Mouse (Mus musculus) MEL (cell line): ENCODE results near the gene Ubp1. TPM values are rescaled to one million over a fixed set of nuclear protein-coding genes. Genes with fewer than 3 reads are reported as not detected.

Experiments used
- DNase-seq: peaks from one replicate; pipeline ENCODE4 v3.0.0; 2011; ENCODE audit warnings: low read depth, low spot score
- H3K27ac ChIP-seq: 2 replicates; pipeline ENCODE4 v1.5.1; 2012; ENCODE audit warnings: low read depth, mild to moderate bottlenecking, control low read depth, low read length, moderate library complexity; ENCODE audit not compliant: control insufficient read depth
- H3K27me3 ChIP-seq, 2 experiments: fragments of 150-350 bp in 1 of 2; sonication (generic) in 1 of 2; 2 replicates each; pipeline ENCODE4 v1.6.1; 2012; ENCODE audit warnings: low read length in 2 of 2, mild to moderate bottlenecking in 2 of 2, improper control_type of control experiment in 1 of 2, moderate library complexity in 1 of 2; ENCODE audit not compliant: insufficient read depth in 2 of 2, control insufficient read depth in 1 of 2
- H3K36me3 ChIP-seq, 2 experiments: 2 replicates each; pipeline ENCODE4 v1.6.1; 2012 to 2014; ENCODE audit warnings: low read length in 2 of 2, improper control_type of control experiment in 1 of 2, inconsistent platforms in 1 of 2, mild to moderate bottlenecking in 1 of 2; ENCODE audit not compliant: insufficient read depth in 2 of 2, control insufficient read depth in 1 of 2
- H3K4me1 ChIP-seq, 2 experiments: fragments of 150-350 bp in 1 of 2; sonication (generic) in 1 of 2; 2 replicates each; pipeline ENCODE4 v1.6.1; 2012; ENCODE audit warnings: low read length in 2 of 2, improper control_type of control experiment in 1 of 2, mild to moderate bottlenecking in 1 of 2; ENCODE audit not compliant: insufficient read depth in 2 of 2, control insufficient read depth in 1 of 2
- H3K4me3 ChIP-seq, 2 experiments: fragments of 150-350 bp in 1 of 2; sonication (generic) in 1 of 2; 2 replicates each; pipeline ENCODE4 v1.5.1; 2012; ENCODE audit warnings: low read depth in 2 of 2, low read length in 2 of 2, mild to moderate bottlenecking in 2 of 2, moderate library complexity in 2 of 2, control low read depth in 1 of 2, improper control_type of control experiment in 1 of 2; ENCODE audit not compliant: control insufficient read depth in 1 of 2, insufficient read depth in 1 of 2
- H3K79me2 ChIP-seq: 2 replicates; pipeline ENCODE4 v1.6.1; 2012; ENCODE audit warnings: mild to moderate bottlenecking, low read length, moderate library complexity; ENCODE audit not compliant: control insufficient read depth, poor library complexity, insufficient read depth
- H3K9ac ChIP-seq: 2 replicates; pipeline ENCODE4 v1.6.1; 2012; ENCODE audit warnings: low read depth, mild to moderate bottlenecking, control low read depth, low read length, moderate library complexity; ENCODE audit not compliant: control insufficient read depth, poor library complexity, severe bottlenecking
- H3K9me3 ChIP-seq: fragments of 150-350 bp; sonication (generic); replicated peaks from 2 replicates; pipeline ENCODE4 v1.6.1; 2012; ENCODE audit warnings: mild to moderate bottlenecking, low read length, improper control_type of control experiment, moderate library complexity; ENCODE audit not compliant: insufficient read depth
- CHD1 ChIP-seq: IDR thresholded peaks from 2 replicates; pipeline ENCODE4 v1.6.1; 2012; ENCODE audit warnings: low read depth, mild to moderate bottlenecking, inconsistent platforms, low read length, improper control_type of control experiment
- CHD2 ChIP-seq: IDR thresholded peaks from 2 replicates; pipeline ENCODE4 v1.6.1; 2011; ENCODE audit warnings: low read length, improper control_type of control experiment
- CTCF ChIP-seq, 3 experiments: IDR thresholded peaks in 2 of 3; conservative IDR thresholded peaks in 1 of 3; 2 replicates each; pipeline ENCODE4 v1.5.1; 2011 to 2012; ENCODE audit warnings: low read length in 3 of 3, low read depth in 2 of 3, mild to moderate bottlenecking in 2 of 3, improper control_type of control experiment in 1 of 3, inconsistent platforms in 1 of 3, mixed read lengths in 1 of 3, moderate library complexity in 1 of 3; ENCODE audit not compliant: control insufficient read depth in 1 of 3, insufficient read depth in 1 of 3, poor library complexity in 1 of 3, severe bottlenecking in 1 of 3
- E2F4 ChIP-seq: IDR thresholded peaks from 2 replicates; pipeline ENCODE4 v1.6.1; 2011; ENCODE audit warnings: low read depth, low read length, improper control_type of control experiment, borderline replicate concordance
- ELF1 ChIP-seq: IDR thresholded peaks from 2 replicates; pipeline ENCODE4 v1.6.1; 2014; ENCODE audit warnings: low read depth, mild to moderate bottlenecking, inconsistent platforms, low read length, improper control_type of control experiment, moderate library complexity
- EP300 ChIP-seq, 2 experiments: IDR thresholded peaks; 2 replicates each; pipeline ENCODE4 v1.6.1; 2011; ENCODE audit warnings: improper control_type of control experiment in 2 of 2, low read length in 2 of 2, low read depth in 1 of 2, mild to moderate bottlenecking in 1 of 2
- ETS1 ChIP-seq: IDR thresholded peaks from 2 replicates; pipeline ENCODE4 v1.6.1; 2012; ENCODE audit warnings: low read depth, mild to moderate bottlenecking, inconsistent platforms, low read length, improper control_type of control experiment, moderate library complexity
- GABPA ChIP-seq: IDR thresholded peaks from 2 replicates; pipeline ENCODE4 v1.6.1; 2012; ENCODE audit warnings: low read depth, mild to moderate bottlenecking, inconsistent platforms, low read length, improper control_type of control experiment, moderate library complexity
- GATA1 ChIP-seq: IDR thresholded peaks from 2 replicates; pipeline ENCODE4 v1.6.1; 2011; ENCODE audit warnings: low read depth, low read length, improper control_type of control experiment
- HCFC1 ChIP-seq: IDR thresholded peaks from 2 replicates; pipeline ENCODE4 v1.6.1; 2012; ENCODE audit warnings: low read depth, mild to moderate bottlenecking, inconsistent platforms, low read length, improper control_type of control experiment, moderate library complexity
- JUND ChIP-seq: IDR thresholded peaks from 2 replicates; pipeline ENCODE4 v1.6.1; 2011; ENCODE audit warnings: low read depth, mild to moderate bottlenecking, improper control_type of control experiment, low read length
- KAT2A ChIP-seq: conservative IDR thresholded peaks from 2 replicates; pipeline ENCODE4 v1.6.1; 2012; ENCODE audit warnings: low read depth, low read length, improper control_type of control experiment, inconsistent platforms
- MAFK ChIP-seq: IDR thresholded peaks from 2 replicates; pipeline ENCODE4 v1.6.1; 2011; ENCODE audit warnings: low read depth, mild to moderate bottlenecking, low read length, improper control_type of control experiment, borderline replicate concordance
- MEF2A ChIP-seq: IDR thresholded peaks from 2 replicates; pipeline ENCODE4 v1.6.1; 2014; ENCODE audit warnings: low read depth, mild to moderate bottlenecking, inconsistent platforms, low read length, improper control_type of control experiment; ENCODE audit not compliant: poor library complexity, insufficient replicate concordance, severe bottlenecking; ENCODE audit errors: extremely low read depth
- MXI1 ChIP-seq: IDR thresholded peaks from 2 replicates; pipeline ENCODE4 v1.6.1; 2011; ENCODE audit warnings: mild to moderate bottlenecking, low read depth, low read length, improper control_type of control experiment
- MYB ChIP-seq: IDR thresholded peaks from 2 replicates; pipeline ENCODE4 v1.6.1; 2011; ENCODE audit warnings: mild to moderate bottlenecking, low read depth, low read length, improper control_type of control experiment
- MYC ChIP-seq: IDR thresholded peaks from 2 replicates; pipeline ENCODE4 v1.6.1; 2011; ENCODE audit warnings: low read depth, mild to moderate bottlenecking, low read length, improper control_type of control experiment, moderate library complexity
- NELFE ChIP-seq: IDR thresholded peaks from 2 replicates; pipeline ENCODE4 v1.6.1; 2011; ENCODE audit warnings: low read depth, low read length, improper control_type of control experiment
- NRF1 ChIP-seq: IDR thresholded peaks from 2 replicates; pipeline ENCODE4 v1.6.1; 2014; ENCODE audit warnings: low read depth, mild to moderate bottlenecking, inconsistent platforms, low read length, improper control_type of control experiment, moderate library complexity; ENCODE audit not compliant: poor library complexity, insufficient read depth, severe bottlenecking
- POLR2A ChIP-seq, 2 experiments: IDR thresholded peaks; 2 replicates each; pipeline ENCODE4 v1.6.1; 2011 to 2012; ENCODE audit warnings: low read length in 2 of 2, mild to moderate bottlenecking in 2 of 2, control low read depth in 1 of 2, improper control_type of control experiment in 1 of 2, low read depth in 1 of 2, moderate library complexity in 1 of 2; ENCODE audit not compliant: control insufficient read depth in 1 of 2, insufficient read depth in 1 of 2, poor library complexity in 1 of 2
- POLR2AphosphoS5 ChIP-seq: IDR thresholded peaks from 2 replicates; pipeline ENCODE4 v1.6.1; 2012; ENCODE audit warnings: low read depth, borderline replicate concordance, mild to moderate bottlenecking, inconsistent platforms, low read length, moderate library complexity, mixed read lengths
- RAD21 ChIP-seq: IDR thresholded peaks from 2 replicates; pipeline ENCODE4 v1.6.1; 2011; ENCODE audit warnings: mild to moderate bottlenecking, low read depth, low read length, improper control_type of control experiment
- RCOR1 ChIP-seq: IDR thresholded peaks from 2 replicates; pipeline ENCODE4 v1.6.1; 2012; ENCODE audit warnings: low read depth, mild to moderate bottlenecking, inconsistent platforms, low read length, improper control_type of control experiment
- SIN3A ChIP-seq: IDR thresholded peaks from 2 replicates; pipeline ENCODE4 v1.6.1; 2012; ENCODE audit warnings: low read length, improper control_type of control experiment, inconsistent platforms
- SMC3 ChIP-seq: IDR thresholded peaks from 2 replicates; pipeline ENCODE4 v1.6.1; 2011; ENCODE audit warnings: low read depth, low read length, improper control_type of control experiment
- TAL1 ChIP-seq: IDR thresholded peaks from 2 replicates; pipeline ENCODE4 v1.6.1; 2012; ENCODE audit warnings: mild to moderate bottlenecking, inconsistent platforms, low read length, moderate library complexity, mixed read lengths
- TBP ChIP-seq: IDR thresholded peaks from 2 replicates; pipeline ENCODE4 v1.8.0; 2011; ENCODE audit warnings: low read depth, low read length, improper control_type of control experiment
- TCF12 ChIP-seq: IDR thresholded peaks from 2 replicates; pipeline ENCODE4 v1.6.1; 2014; ENCODE audit warnings: low read depth, mild to moderate bottlenecking, inconsistent platforms, low read length, improper control_type of control experiment, moderate library complexity
- UBTF ChIP-seq: IDR thresholded peaks from 2 replicates; pipeline ENCODE4 v1.6.1; 2012; ENCODE audit warnings: low read depth, mild to moderate bottlenecking, inconsistent platforms, low read length, improper control_type of control experiment, moderate library complexity, borderline replicate concordance; ENCODE audit not compliant: insufficient read depth
- USF1 ChIP-seq: IDR thresholded peaks from 2 replicates; pipeline ENCODE4 v1.6.1; 2014; ENCODE audit warnings: low read depth, mild to moderate bottlenecking, inconsistent platforms, low read length, improper control_type of control experiment, moderate library complexity
- USF2 ChIP-seq, 2 experiments: IDR thresholded peaks; 2 replicates each; pipeline ENCODE4 v1.6.1; 2011 to 2012; ENCODE audit warnings: improper control_type of control experiment in 2 of 2, low read length in 2 of 2, borderline replicate concordance in 1 of 2, inconsistent platforms in 1 of 2, low read depth in 1 of 2, mild to moderate bottlenecking in 1 of 2; ENCODE audit not compliant: insufficient read depth in 1 of 2
- ZC3H11A ChIP-seq: IDR thresholded peaks from 2 replicates; pipeline ENCODE4 v1.6.1; 2012; ENCODE audit warnings: low read depth, mild to moderate bottlenecking, inconsistent platforms, low read length, improper control_type of control experiment
- ZKSCAN1 ChIP-seq: IDR thresholded peaks from 2 replicates; pipeline ENCODE4 v1.6.1; 2012; ENCODE audit warnings: low read depth, mild to moderate bottlenecking, inconsistent platforms, low read length, improper control_type of control experiment, moderate library complexity
- ZMIZ1 ChIP-seq: IDR thresholded peaks from 2 replicates; pipeline ENCODE4 v1.6.1; 2012; ENCODE audit warnings: low read depth, mild to moderate bottlenecking, inconsistent platforms, low read length, improper control_type of control experiment, moderate library complexity
- polyA plus RNA-seq, 2 experiments: library from polyadenylated mRNA; stranded (reverse) in 1 of 2; unstranded in 1 of 2; fragments of >175 nt in 1 of 2; fragments of >200 nt in 1 of 2; gene quantifications; 2 replicates each; pipeline versions ENCODE4 v1.2.1 to v1.2.4; 2012; ENCODE audit warnings: low replicate concordance in 2 of 2, low read depth in 1 of 2; ENCODE audit not compliant: insufficient read length in 2 of 2, insufficient read depth in 1 of 2, missing spikeins in 1 of 2
- total RNA-seq: library from RNA; depleted of rRNA; stranded (reverse); fragments of 300-350 nt; gene quantifications from 2 replicates; pipeline ENCODE4 v1.2.3, GENCODE M21; 2012; rRNA removed

The Ubp1 gene
- total RNA-seq: 45.5 and 46.4 TPM in 2 replicates
- polyA plus RNA-seq: 10 to 100 TPM; 60.8 to 95.5 TPM

DNA sequence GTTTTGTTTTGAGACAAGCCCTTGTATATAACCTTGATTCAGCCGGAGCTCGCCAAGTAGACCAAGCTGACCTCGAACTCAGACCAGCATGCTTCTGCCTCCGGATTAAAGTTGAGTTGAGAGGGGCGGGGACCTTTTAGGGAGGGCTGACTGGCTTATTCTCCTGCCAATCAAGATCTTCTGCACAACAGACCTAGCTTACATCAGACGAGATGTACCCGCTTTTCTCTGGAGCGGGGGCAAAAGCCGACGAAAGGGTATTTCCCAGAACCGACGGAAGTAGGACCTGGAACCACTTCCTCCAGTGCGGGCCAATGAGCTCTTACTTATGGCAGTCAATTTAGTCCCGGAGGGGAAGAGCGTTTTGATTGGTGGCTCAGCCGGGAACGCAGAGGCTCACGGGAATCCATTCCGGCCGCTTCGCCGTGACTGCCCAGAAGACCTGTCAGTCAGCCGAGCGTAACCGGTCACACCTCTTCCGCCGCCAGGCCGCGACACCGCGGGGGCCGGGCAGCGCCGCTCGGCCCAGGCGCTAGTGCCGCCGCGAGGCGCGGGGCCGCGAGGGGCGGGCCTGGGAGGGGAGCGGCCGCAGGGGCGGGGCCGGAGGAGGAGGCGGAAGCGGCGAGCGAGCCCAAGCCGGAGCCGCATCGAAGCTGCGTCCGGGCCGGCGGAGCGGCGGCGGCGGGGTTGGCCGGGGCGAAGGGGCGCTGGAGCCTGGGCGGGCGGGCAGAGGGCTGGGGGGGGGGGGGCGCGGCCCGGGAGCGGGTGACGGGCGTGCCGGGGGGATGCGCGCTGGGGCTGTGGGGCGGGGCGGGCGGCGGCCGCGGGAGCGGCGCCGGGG is at the start of gene Ubp1:
Gene Ubp1, plus strand, starts transcription at position 401 of the 841 bp plus-strand sequence.
- peaks cover 14 to 35% of the 10 kb centered on the region in 2 experiments for H3K4me1 ChIP-seq
- H3K27ac ChIP-seq: peak within 1 kb of the TSS; percentile 99
- peak within 1 kb of the TSS; percentile 82 to 93 for H3K4me3 ChIP-seq
- peaks cover 39% of the 10 kb centered on the region for H3K79me2 ChIP-seq
- DNase-seq: peak; percentile 99
- H3K9me3 ChIP-seq: no peaks in the 10 kb centered on the region
- H3K36me3 ChIP-seq: peaks cover 0 to 40% of the 10 kb centered on the region in 2 experiments; a peak in 3 of 4 replicates
- no peaks in the 10 kb centered on the region for H3K27me3 ChIP-seq
- H3K9ac ChIP-seq: peak within 1 kb of the TSS; percentile 92
- no peak for TF ChIP-seq CTCF (IDR thresholded peaks at IDR 0.05 in 2 of 3, conservative IDR thresholded peaks at IDR 0.05 in 1 of 3; ENCODE audit: control insufficient read depth in 1 of 3, insufficient read depth in 1 of 3, low read depth in 2 of 3, low read length in 3 of 3, poor library complexity in 1 of 3, severe bottlenecking in 1 of 3)
- peak; percentile 61 for TF ChIP-seq NELFE
- TF ChIP-seq POLR2A (IDR thresholded peaks at IDR 0.05; ENCODE audit: control insufficient read depth in 1 of 2, insufficient read depth in 1 of 2, low read depth in 1 of 2, low read length in 2 of 2, poor library complexity in 1 of 2): peak in 1 of 2 experiments; percentile 74; a peak in 2 of 4 replicates
- no peak for TF ChIP-seq CHD1
- TF ChIP-seq KAT2A: peak; percentile 74
- TF ChIP-seq MYC: peak; percentile 76; the same call in 1 of the 2 replicates
- no peak for TF ChIP-seq MEF2A
- peak; percentile 81 for TF ChIP-seq ELF1
- no peak for TF ChIP-seq MYB
- TF ChIP-seq SMC3: no peak
- no peak for TF ChIP-seq MAFK
- TF ChIP-seq ZKSCAN1: no peak
- TF ChIP-seq USF2 (IDR thresholded peaks at IDR 0.05; ENCODE audit: borderline replicate concordance in 1 of 2, insufficient read depth in 1 of 2, low read depth in 1 of 2, low read length in 2 of 2): no peak
- no peak for TF ChIP-seq NRF1
- no peak for TF ChIP-seq ZC3H11A
- TF ChIP-seq ETS1: peak; percentile 48; the same call in 1 of the 2 replicates
- peak; percentile 68; the same call in 1 of the 2 replicates for TF ChIP-seq ZMIZ1
- TF ChIP-seq E2F4: peak; percentile 52; the same call in 1 of the 2 replicates
- peak; percentile 65; the same call in 1 of the 2 replicates for TF ChIP-seq CHD2
- TF ChIP-seq HCFC1: peak; percentile 88
- 0 out of 2 replicates have a peak, but pooled peaks have one; percentile 38 for TF ChIP-seq POLR2AphosphoS5
- peak; percentile 66 for TF ChIP-seq TBP
- 0 out of 2 replicates have a peak, but pooled peaks have one; percentile 68 for TF ChIP-seq MXI1
- TF ChIP-seq JUND: no peak
- no peak for TF ChIP-seq GATA1
- TF ChIP-seq UBTF: no peak
- 0 out of 4 replicates have a peak, but pooled peaks of 1 of the 2 experiments have one; percentile 27 for TF ChIP-seq EP300 (IDR thresholded peaks at IDR 0.05; ENCODE audit: low read depth in 1 of 2, low read length in 2 of 2)
- peak; percentile 69; the same call in 1 of the 2 replicates for TF ChIP-seq SIN3A
- TF ChIP-seq USF1: 0 out of 2 replicates have a peak, but pooled peaks have one; percentile 0
- TF ChIP-seq RCOR1: no peak
- peak; percentile 8; the same call in 1 of the 2 replicates for TF ChIP-seq TCF12
- no peak for TF ChIP-seq RAD21
- no peak for TF ChIP-seq GABPA
- TF ChIP-seq TAL1: no peak
